Mouse (Mus musculus): ENCODE measurements around the gene Dcdc2b. TPM values are rescaled to one million over a fixed set of nuclear protein-coding genes. Genes with fewer than 3 reads are reported as not detected.
A peak's percentile ranks its signal among the peaks of the same experiment; 100 is the strongest.

Gene Dcdc2b
- polyA plus RNA-seq, 1 experiment from 2014 or later = 2.8 TPM

DNA sequence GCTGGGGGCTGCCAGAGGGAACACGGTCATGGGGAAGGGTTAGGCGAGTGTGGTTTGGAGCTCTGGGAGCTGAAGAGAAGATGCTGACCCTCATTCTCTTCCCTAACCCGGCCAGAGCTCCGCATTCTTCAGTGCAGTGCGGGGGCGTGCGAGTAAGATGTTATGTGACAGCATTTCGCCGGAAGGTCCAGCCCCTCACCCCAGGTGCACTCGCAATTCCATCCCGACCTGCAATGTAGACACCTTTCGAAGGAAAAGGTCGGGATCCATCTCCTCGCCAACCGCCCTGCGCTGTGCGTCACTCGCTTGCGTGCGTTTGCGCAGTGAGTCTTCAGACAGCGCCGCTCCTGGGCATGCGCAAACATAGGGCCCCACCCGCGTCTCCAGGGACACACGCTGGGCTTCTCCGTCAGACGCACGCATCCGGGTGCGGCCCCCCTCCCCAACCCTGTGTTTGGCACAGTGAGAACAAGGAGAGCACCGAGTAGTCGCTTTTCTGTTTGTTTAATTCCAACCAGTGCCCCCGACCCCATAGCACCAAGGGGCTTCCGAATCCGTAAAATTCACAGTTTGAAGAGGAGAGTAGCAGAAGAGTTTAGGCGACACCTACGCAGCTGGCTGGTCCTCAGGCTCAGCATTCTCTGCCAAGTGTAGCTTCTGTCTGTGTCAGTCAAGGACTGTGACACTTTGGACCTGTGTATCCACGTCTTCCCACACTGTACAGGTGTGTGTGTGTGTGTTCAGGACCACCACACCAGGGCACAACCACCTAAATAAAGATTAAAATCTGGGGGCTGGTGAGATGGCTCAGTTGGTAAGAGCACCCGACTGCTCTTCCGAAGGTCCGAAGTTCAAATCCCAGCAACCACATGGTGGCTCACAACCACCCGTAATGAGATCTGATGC lies 5.0 kb upstream of the Dcdc2b start, which contains the start of gene Iqcc:
Iqcc (minus strand) TSS at position 314 of the 906 bp plus-strand sequence.
- ATAC-seq (ENCODE audit: low FRiP score, low read depth) = peak; percentile 87
- peak within 1 kb of the TSS; percentile 90 for H3K27ac ChIP-seq (replicated peaks)
- H3K27me3 ChIP-seq = no peaks in the 10 kb centered on the region
- H3K36me3 ChIP-seq = peaks cover 20% of the 10 kb centered on the region
- peak within 1 kb of the TSS; percentile 86 for H3K9ac ChIP-seq (replicated peaks)
- peak within 1 kb of the TSS; percentile 80 for H3K4me2 ChIP-seq (replicated peaks)
- peak within 1 kb of the TSS; percentile 62 for H3K4me3 ChIP-seq
- WGBS = 4% methylated on average over 44 of the region's 44 CpGs
- H3K9me3 ChIP-seq = no peaks in the 10 kb centered on the region
- peaks cover 28% of the 10 kb centered on the region for H3K4me1 ChIP-seq

DNA sequence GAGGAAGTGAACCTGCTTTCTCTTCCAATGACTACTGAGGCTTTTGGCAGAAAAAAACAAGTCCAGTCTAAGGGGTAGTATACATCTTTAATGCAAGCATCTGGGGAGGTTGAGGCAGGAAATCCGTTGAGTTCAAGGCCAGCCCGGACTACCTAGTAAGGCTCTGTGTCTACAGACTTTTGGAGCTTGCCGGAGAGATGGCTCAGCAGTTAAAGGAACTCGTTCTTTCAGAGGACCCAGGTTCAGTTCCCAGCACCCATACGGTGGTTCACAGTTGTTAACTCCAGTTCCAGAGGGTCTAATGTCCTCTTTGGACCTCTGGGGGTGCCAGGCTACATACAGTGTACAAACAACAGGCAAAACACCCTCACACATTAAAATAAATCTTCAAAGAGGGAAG lies 4.0 kb upstream of the Dcdc2b start:
- Histone ChIP-seq H3K27ac (replicated peaks) (no peak overlapping the region), H3K4me1 (peaks cover 24% of the 10 kb centered on the region), H3K4me3 (peak overlapping the region; percentile 62), H3K9ac (replicated peaks) (peak overlapping the region; percentile 86), H3K9me3 (no peaks in the 10 kb centered on the region), H3K27me3 (no peaks in the 10 kb centered on the region), H3K4me2 (replicated peaks) (peak overlapping the region; percentile 80), H3K36me3 (peaks cover 20% of the 10 kb centered on the region)
- WGBS = 95% methylated on average over 5 of the region's 5 CpGs
- ATAC-seq (ENCODE audit: low FRiP score, low read depth) = no peak

GRCm38 (mm10) chr4:129617121-129617641 lies 3.1 kb upstream of the Dcdc2b start:
- Histone ChIP-seq H3K4me2 (replicated peaks) (no peak overlapping the region), H3K27me3 (no peaks in the 10 kb centered on the region), H3K4me3 (no peak overlapping the region), H3K9ac (replicated peaks) (no peak overlapping the region), H3K36me3 (peaks cover 20% of the 10 kb centered on the region), H3K4me1 (peaks cover 15% of the 10 kb centered on the region), H3K9me3 (no peaks in the 10 kb centered on the region), H3K27ac (replicated peaks) (no peak overlapping the region)
- no peak for ATAC-seq (ENCODE audit: low FRiP score, low read depth)
- 96% methylated on average over 7 of the region's 7 CpGs for WGBS

GRCm38 (mm10) chr4:129616631-129617030 lies 2.6 kb upstream of the Dcdc2b start:
- Histone ChIP-seq H3K4me3 (no peak overlapping the region), H3K4me1 (peaks cover 12% of the 10 kb centered on the region), H3K9ac (replicated peaks) (no peak overlapping the region), H3K36me3 (peaks cover 20% of the 10 kb centered on the region), H3K27me3 (no peaks in the 10 kb centered on the region), H3K9me3 (no peaks in the 10 kb centered on the region), H3K4me2 (replicated peaks) (no peak overlapping the region), H3K27ac (replicated peaks) (no peak overlapping the region)
- ATAC-seq (ENCODE audit: low FRiP score, low read depth) = no peak
- 91% methylated on average over 3 of the region's 3 CpGs for WGBS

- ATAC-seq (ENCODE audit: low FRiP score, low read depth) = no peak
- WGBS = 94% methylated on average over 9 of the region's 9 CpGs
Observed at GRCm38 (mm10) chr4:129615801-129616290, 1.8 kb upstream of the Dcdc2b start.

GRCm38 (mm10) chr4:129610472-129610871 lies 3.6 kb downstream of the Dcdc2b start:
- no peak overlapping the region for H3K9ac ChIP-seq (replicated peaks)
- no peaks in the 10 kb centered on the region for H3K27me3 ChIP-seq
- no peak overlapping the region for H3K27ac ChIP-seq (replicated peaks)
- H3K4me1 ChIP-seq = no peaks in the 10 kb centered on the region
- ATAC-seq (ENCODE audit: low FRiP score, low read depth) = no peak
- H3K4me3 ChIP-seq = no peak overlapping the region
- H3K36me3 ChIP-seq = peaks cover 40% of the 10 kb centered on the region
- no peaks in the 10 kb centered on the region for H3K9me3 ChIP-seq
- H3K4me2 ChIP-seq (replicated peaks) = no peak overlapping the region
- 83% methylated on average over 4 of the region's 4 CpGs for WGBS

More at GRCm38 (mm10) chr4:129615801-129616290, 1.8 kb upstream of the Dcdc2b start:
- no peak overlapping the region for H3K27ac ChIP-seq (replicated peaks)
- no peak overlapping the region for H3K4me3 ChIP-seq
- H3K27me3 ChIP-seq = no peaks in the 10 kb centered on the region
- peaks cover 16% of the 10 kb centered on the region for H3K36me3 ChIP-seq
- peaks cover 12% of the 10 kb centered on the region for H3K4me1 ChIP-seq
- H3K9ac ChIP-seq (replicated peaks) = no peak overlapping the region
- no peak overlapping the region for H3K4me2 ChIP-seq (replicated peaks)
- no peaks in the 10 kb centered on the region for H3K9me3 ChIP-seq

GRCm38 (mm10) chr4:129610026-129610425 lies 4.0 kb downstream of the Dcdc2b start:
- H3K9ac ChIP-seq (replicated peaks) = no peak overlapping the region
- H3K27ac ChIP-seq (replicated peaks) = no peak overlapping the region
- no peaks in the 10 kb centered on the region for H3K9me3 ChIP-seq
- WGBS = 81% methylated on average over 4 of the region's 4 CpGs
- no peak overlapping the region for H3K4me2 ChIP-seq (replicated peaks)
- peaks cover 43% of the 10 kb centered on the region for H3K36me3 ChIP-seq
- H3K4me1 ChIP-seq = no peaks in the 10 kb centered on the region
- ATAC-seq (ENCODE audit: low FRiP score, low read depth) = no peak
- H3K27me3 ChIP-seq = no peaks in the 10 kb centered on the region
- H3K4me3 ChIP-seq = no peak overlapping the region

- Histone ChIP-seq H3K4me1 (no peaks in the 10 kb centered on the region), H3K9ac (replicated peaks) (no peak overlapping the region; the same call in 1 of the 2 replicates), H3K4me2 (replicated peaks) (no peak overlapping the region), H3K36me3 (peaks cover 52% of the 10 kb centered on the region), H3K9me3 (no peaks in the 10 kb centered on the region), H3K27me3 (no peaks in the 10 kb centered on the region), H3K4me3 (no peak overlapping the region), H3K27ac (replicated peaks) (no peak overlapping the region)
- ATAC-seq (ENCODE audit: low FRiP score, low read depth) = 0 out of 2 replicates have a peak, but pooled peaks have one; percentile 36
- WGBS = 81% methylated on average over 12 of the region's 12 CpGs
Observed at GRCm38 (mm10) chr4:129609139-129609631, 4.9 kb downstream of the Dcdc2b start.

DNA sequence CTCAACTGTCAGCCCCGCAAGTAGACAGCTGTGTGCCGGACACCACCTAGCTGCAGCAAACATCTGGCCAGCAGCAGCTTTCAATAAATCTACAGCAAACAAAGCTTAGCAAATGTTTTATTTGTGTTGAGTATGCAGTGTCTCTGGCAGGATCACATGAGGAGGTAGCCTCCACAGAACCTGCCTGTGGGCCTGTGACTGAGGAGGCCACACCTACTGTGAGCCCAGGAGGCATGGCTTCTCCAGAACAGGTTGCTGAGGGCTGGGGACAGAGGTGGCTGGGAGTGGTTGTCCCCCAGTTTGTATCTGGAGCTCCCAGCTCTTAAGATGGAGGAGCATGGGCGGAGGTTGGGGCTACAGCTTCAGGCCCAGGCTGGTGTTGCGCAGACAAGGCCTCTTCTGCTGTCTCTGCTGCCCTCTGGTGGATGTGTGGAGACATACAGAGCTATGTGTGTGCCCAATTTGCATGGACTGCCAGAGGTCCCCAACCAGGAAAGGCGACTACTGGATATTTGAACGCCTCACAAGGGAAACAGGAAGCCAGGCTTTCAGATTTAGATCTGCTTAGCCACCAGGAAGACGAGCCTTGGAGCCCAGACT lies 5.5 kb downstream of the Dcdc2b start:
- no peak overlapping the region for H3K4me2 ChIP-seq (replicated peaks)
- no peak overlapping the region for H3K4me3 ChIP-seq
- peak; percentile 73 for ATAC-seq (ENCODE audit: low FRiP score, low read depth)
- no peaks in the 10 kb centered on the region for H3K4me1 ChIP-seq
- H3K9me3 ChIP-seq = no peaks in the 10 kb centered on the region
- 42% methylated on average over 7 of the region's 7 CpGs for WGBS
- no peak overlapping the region for H3K9ac ChIP-seq (replicated peaks)
- peak overlapping the region; percentile 22 for H3K27ac ChIP-seq (replicated peaks)
- peaks cover 58% of the 10 kb centered on the region for H3K36me3 ChIP-seq
- H3K27me3 ChIP-seq = no peaks in the 10 kb centered on the region

DNA sequence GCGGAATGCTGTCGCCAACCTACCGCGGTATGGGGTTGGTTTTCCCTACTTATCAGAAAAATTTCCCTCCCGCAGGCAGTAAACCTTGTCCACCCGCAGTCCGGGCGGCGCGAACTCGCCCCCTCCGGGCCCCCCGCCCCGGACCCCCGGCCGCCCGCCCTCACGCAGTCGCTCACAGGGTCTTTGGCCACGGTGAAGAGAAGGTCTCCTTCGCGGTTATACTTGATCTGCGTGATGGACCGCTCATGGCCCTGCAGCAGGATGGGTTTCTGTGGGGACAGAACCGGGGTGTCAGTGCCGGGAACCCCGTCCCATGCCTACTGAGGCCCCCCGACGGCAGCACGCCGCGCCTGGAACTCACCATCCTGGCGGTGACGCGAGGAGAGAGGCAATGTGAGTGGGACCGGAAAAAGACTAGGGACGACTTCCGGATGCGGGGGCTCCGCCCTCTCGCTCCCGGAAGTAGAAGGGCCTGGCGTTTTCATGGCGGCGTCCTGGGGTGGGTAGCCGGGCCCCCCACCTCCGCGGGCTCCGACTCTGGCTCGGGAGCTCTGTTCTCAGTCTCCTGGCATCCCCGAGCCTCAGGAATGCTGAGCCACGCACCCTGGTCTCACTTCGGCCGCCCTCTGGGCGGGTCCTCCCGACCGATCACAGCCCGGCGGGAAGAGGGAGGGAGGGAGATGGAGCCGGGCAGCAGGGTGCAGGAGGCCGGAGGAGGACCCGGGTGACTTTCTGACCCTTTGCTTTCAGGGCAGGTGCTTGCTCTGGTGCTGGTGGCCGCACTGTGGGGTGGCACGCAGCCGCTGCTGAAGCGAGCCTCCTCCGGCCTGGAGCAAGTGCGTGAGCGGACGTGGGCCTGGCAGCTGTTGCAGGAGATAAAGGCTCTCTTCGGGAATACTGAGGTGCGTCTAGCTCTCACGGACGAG lies 13.6 kb downstream of the Dcdc2b start, which contains the start of the genes Eif3i and Tmem234:
Eif3i (minus strand) TSS at position 416 of the 926 bp plus-strand sequence.
Tmem234 (plus strand) TSS at position 436 of the 926 bp plus-strand sequence.
- Histone ChIP-seq H3K27me3 (no peaks in the 10 kb centered on the region), H3K9me3 (no peaks in the 10 kb centered on the region), H3K9ac (replicated peaks) (peak within 1 kb of the TSS; percentile 87), H3K27ac (replicated peaks) (peak within 1 kb of the TSS; percentile 52), H3K4me1 (peaks cover 27% of the 10 kb centered on the region), H3K4me3 (peak within 1 kb of the TSS; percentile 75), H3K36me3 (peaks cover 53% of the 10 kb centered on the region), H3K4me2 (replicated peaks) (peak within 1 kb of the TSS; percentile 93)
- ATAC-seq (ENCODE audit: low FRiP score, low read depth) = peak; percentile 88
- WGBS = under 1% methylated on average over 74 of the region's 74 CpGs

DNA sequence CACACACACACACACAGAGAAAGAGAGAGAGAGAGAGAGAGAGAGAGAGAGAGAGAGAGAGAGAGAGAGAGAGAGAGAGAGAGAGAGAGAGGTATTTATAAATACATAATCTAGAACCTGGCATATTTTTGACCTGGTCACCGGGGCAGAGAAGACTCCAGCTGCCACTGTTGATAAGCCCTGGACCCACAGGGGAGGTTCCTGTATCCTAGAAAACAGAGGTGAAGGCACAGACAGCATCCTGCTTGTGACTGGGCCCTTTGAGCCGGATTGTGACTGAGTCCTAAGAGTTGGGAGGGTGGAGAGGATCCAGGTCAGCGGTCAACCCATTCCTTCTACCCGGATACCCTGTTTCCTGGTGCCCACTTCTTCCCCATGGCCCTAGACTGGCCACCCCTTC lies 25.2 kb downstream of the Dcdc2b start:
- no peak overlapping the region for H3K4me3 ChIP-seq
- H3K4me2 ChIP-seq (replicated peaks) = no peak overlapping the region
- no peak overlapping the region for H3K27ac ChIP-seq (replicated peaks)
- no peaks in the 10 kb centered on the region for H3K27me3 ChIP-seq
- H3K36me3 ChIP-seq = peaks cover 40% of the 10 kb centered on the region
- no peak overlapping the region for H3K9ac ChIP-seq (replicated peaks)
- 87% methylated on average over 4 of the region's 4 CpGs for WGBS
- H3K9me3 ChIP-seq = no peaks in the 10 kb centered on the region
- no peak for ATAC-seq (ENCODE audit: low FRiP score, low read depth)
- peaks cover 11% of the 10 kb centered on the region for H3K4me1 ChIP-seq

Measured in midbrain, embryonic 12.5 days (tissue).